Mouse (Mus musculus) hindbrain, embryonic 12.5 days (tissue): ENCODE measurements around the gene Spata31d1c. TPM values are rescaled to one million over a fixed set of nuclear protein-coding genes. Genes with fewer than 3 reads are reported as not detected.

ENCODE experiments used
- ATAC-seq: fragments of 200-750 bp; cut with Nextera tagmentation; 2 replicates; pipeline ENCODE4 v1.8.0; 2017; ENCODE audit warnings: moderate TSS enrichment; ENCODE audit not compliant: low FRiP score
- H3K27ac ChIP-seq: fragments of 300-500 bp; sonication (generic); 2 replicates; pipeline ENCODE4 v1.5.1; 2016; ENCODE audit warnings: mild to moderate bottlenecking
- H3K27me3 ChIP-seq: fragments of 300-500 bp; sonication (generic); 2 replicates; pipeline ENCODE4 v1.6.1; 2016; ENCODE audit warnings: mild to moderate bottlenecking
- H3K36me3 ChIP-seq: fragments of 300-500 bp; sonication (generic); 2 replicates; pipeline ENCODE4 v1.6.1; 2016; ENCODE audit warnings: mild to moderate bottlenecking
- H3K4me1 ChIP-seq: fragments of 300-500 bp; sonication (generic); 2 replicates; pipeline ENCODE4 v1.6.1; 2016
- H3K4me2 ChIP-seq: fragments of 300-500 bp; sonication (generic); replicated peaks from 2 replicates; pipeline ENCODE4 v1.6.1; 2016; ENCODE audit warnings: mild to moderate bottlenecking
- H3K4me3 ChIP-seq: fragments of 300-500 bp; sonication (generic); 2 replicates; pipeline ENCODE4 v1.5.1; 2016; ENCODE audit warnings: mild to moderate bottlenecking
- H3K9ac ChIP-seq: fragments of 300-500 bp; sonication (generic); 2 replicates; pipeline ENCODE4 v1.6.1; 2016; ENCODE audit warnings: mild to moderate bottlenecking, moderate library complexity
- H3K9me3 ChIP-seq: fragments of 300-500 bp; sonication (generic); replicated peaks from 2 replicates; pipeline ENCODE4 v1.6.1; 2016; ENCODE audit warnings: mild to moderate bottlenecking
- WGBS: fragments of 180-500 bp; shearing (Covaris S2); methylation state at CpG from one replicate; pipeline ENCODE4 v1.1.7; 2016; 5-methylcytosine and 5-hydroxymethylcytosine counted together
- polyA plus RNA-seq: library from polyadenylated mRNA; unstranded; fragments of >200 nt; fragmentation: Nextera tagmentation; extraction: Ambion mirVana; gene quantifications from 2 replicates; pipeline ENCODE4 v1.2.1, GENCODE M21; 2016

Gene Spata31d1c
- polyA plus RNA-seq: not detected in 2 replicates

GRCm38 (mm10) chr13:65032758-65033157 lies at the start of gene Spata31d1c:
Gene Spata31d1c (plus strand): TSS chr13:65033058.
- no peak within 1 kb of the TSS for H3K27ac ChIP-seq
- H3K36me3 ChIP-seq: no peaks in the 10 kb centered on the region

GRCm38 (mm10) chr13:64988828-64989227 lies 44.0 kb upstream of the Spata31d1c start:
- Histone ChIP-seq H3K4me1 (no peaks in the 10 kb centered on the region), H3K4me3 (no peak overlapping the region), H3K9ac (no peak overlapping the region), H3K27me3 (no peaks in the 10 kb centered on the region), H3K4me2 (no peak overlapping the region), H3K9me3 (no peaks in the 10 kb centered on the region), H3K36me3 (no peaks in the 10 kb centered on the region), H3K27ac (no peak overlapping the region)
- no peak for ATAC-seq

More at GRCm38 (mm10) chr13:65032758-65033157, at the start of gene Spata31d1c:
- ATAC-seq: no peak
- no peaks in the 10 kb centered on the region for H3K4me1 ChIP-seq
- H3K9ac ChIP-seq: no peak within 1 kb of the TSS
- H3K4me3 ChIP-seq: no peak within 1 kb of the TSS
- H3K9me3 ChIP-seq: no peaks in the 10 kb centered on the region
- no peaks in the 10 kb centered on the region for H3K27me3 ChIP-seq
- H3K4me2 ChIP-seq: no peak within 1 kb of the TSS

DNA sequence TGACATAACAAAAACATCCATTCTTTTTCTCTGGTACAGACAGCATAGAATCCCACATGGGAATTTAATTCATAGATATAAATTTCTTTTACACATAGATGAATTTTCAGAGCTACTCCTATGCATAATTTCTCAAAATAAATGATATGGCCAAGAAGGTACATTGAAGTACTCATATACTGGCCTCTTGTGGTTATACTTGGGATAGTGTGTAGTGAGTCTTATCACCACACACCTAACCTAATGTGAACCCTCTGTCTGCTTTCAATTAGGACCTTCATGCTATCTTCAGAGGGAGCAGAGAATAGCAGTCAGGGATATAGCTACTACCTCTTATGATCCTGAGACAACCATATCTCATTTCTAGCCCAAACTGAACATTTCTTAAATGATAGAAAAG lies 27.4 kb upstream of the Spata31d1c start:
- no peak for ATAC-seq
- H3K9ac ChIP-seq: no peak overlapping the region
- no peaks in the 10 kb centered on the region for H3K27me3 ChIP-seq
- no peaks in the 10 kb centered on the region for H3K36me3 ChIP-seq
- no peak overlapping the region for H3K4me3 ChIP-seq
- no peak overlapping the region for H3K27ac ChIP-seq
- H3K4me2 ChIP-seq: no peak overlapping the region
- no peaks in the 10 kb centered on the region for H3K9me3 ChIP-seq
- no peaks in the 10 kb centered on the region for H3K4me1 ChIP-seq

DNA sequence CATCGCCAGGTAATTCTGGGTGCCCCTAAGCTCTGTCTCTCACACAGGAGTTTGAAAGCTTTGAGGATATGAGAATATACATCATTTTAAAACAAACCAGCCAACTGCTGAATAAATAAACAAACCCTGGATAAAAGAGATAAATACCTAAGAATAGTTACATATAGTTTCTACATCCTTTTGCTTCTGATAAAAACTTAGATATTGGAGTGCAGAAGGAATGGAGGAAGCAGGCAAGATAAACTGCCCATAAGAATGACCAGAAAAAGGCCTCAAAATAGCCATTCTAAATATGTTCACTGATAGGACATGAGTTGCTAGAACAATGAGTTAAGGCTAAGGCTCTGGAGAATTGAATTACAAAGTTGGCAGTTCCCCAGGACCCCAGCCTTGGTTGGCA lies 26.1 kb upstream of the Spata31d1c start:
- no peaks in the 10 kb centered on the region for H3K27me3 ChIP-seq
- 79% methylated on average over 1 of the region's 1 CpGs for WGBS
- no peak overlapping the region for H3K4me3 ChIP-seq
- no peak overlapping the region for H3K9ac ChIP-seq
- ATAC-seq: no peak
- H3K9me3 ChIP-seq: no peaks in the 10 kb centered on the region
- no peaks in the 10 kb centered on the region for H3K4me1 ChIP-seq
- no peak overlapping the region for H3K27ac ChIP-seq
- H3K4me2 ChIP-seq: no peak overlapping the region
- no peaks in the 10 kb centered on the region for H3K36me3 ChIP-seq

- H3K36me3 ChIP-seq: no peaks in the 10 kb centered on the region
- H3K4me1 ChIP-seq: no peaks in the 10 kb centered on the region
- H3K27ac ChIP-seq: no peak overlapping the region
- 59% methylated on average over 1 of the region's 1 CpGs for WGBS
- H3K4me3 ChIP-seq: no peak overlapping the region
- no peaks in the 10 kb centered on the region for H3K9me3 ChIP-seq
- no peak for ATAC-seq
- H3K4me2 ChIP-seq: no peak overlapping the region
- no peak overlapping the region for H3K9ac ChIP-seq
- no peaks in the 10 kb centered on the region for H3K27me3 ChIP-seq
Measured at GRCm38 (mm10) chr13:65007971-65008370, 24.9 kb upstream of the Spata31d1c start.

- H3K4me2 ChIP-seq: no peak overlapping the region
- no peaks in the 10 kb centered on the region for H3K4me1 ChIP-seq
- no peaks in the 10 kb centered on the region for H3K9me3 ChIP-seq
- no peaks in the 10 kb centered on the region for H3K27me3 ChIP-seq
- H3K27ac ChIP-seq: no peak overlapping the region
- H3K9ac ChIP-seq: no peak overlapping the region
- no peak overlapping the region for H3K4me3 ChIP-seq
- no peaks in the 10 kb centered on the region for H3K36me3 ChIP-seq
- WGBS: 64% methylated on average over 4 of the region's 4 CpGs
- no peak for ATAC-seq
Measured at GRCm38 (mm10) chr13:65011052-65011738, 21.7 kb upstream of the Spata31d1c start.

DNA sequence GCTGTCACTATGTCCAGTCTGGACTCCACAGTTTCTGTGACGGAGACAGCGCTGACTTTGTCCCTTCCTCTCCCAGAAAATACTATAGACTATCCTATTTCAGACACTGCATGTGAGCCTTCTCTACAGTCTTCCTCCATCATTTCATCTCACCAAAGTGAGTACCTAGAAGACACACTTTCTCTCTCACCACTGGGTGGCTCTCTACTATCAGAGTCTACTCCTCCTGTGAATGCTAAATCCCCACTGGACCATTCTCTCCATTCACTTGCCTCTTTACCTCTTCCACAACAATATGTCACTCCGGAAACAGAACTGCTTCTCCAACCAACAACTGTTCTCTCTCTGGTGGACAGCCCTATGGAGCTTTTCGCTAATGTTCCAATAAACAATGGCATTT lies 2.2 kb downstream of the Spata31d1c start:
- 64% methylated on average over 4 of the region's 4 CpGs for WGBS
- no peaks in the 10 kb centered on the region for H3K4me1 ChIP-seq

GRCm38 (mm10) chr13:65052660-65053059 lies 19.8 kb downstream of the Spata31d1c start, which contains the start of gene Prss47:
Gene Prss47 (minus strand): TSS chr13:65052760.
- H3K9me3 ChIP-seq: no peaks in the 10 kb centered on the region
- 87% methylated on average over 9 of the region's 9 CpGs for WGBS
- no peak for ATAC-seq

More for the DNA sequence above, 2.2 kb downstream of the Spata31d1c start:
- no peaks in the 10 kb centered on the region for H3K9me3 ChIP-seq
- no peaks in the 10 kb centered on the region for H3K27me3 ChIP-seq
- no peaks in the 10 kb centered on the region for H3K36me3 ChIP-seq
- no peak overlapping the region for H3K27ac ChIP-seq
- no peak for ATAC-seq
- H3K4me2 ChIP-seq: no peak overlapping the region
- no peak overlapping the region for H3K9ac ChIP-seq
- H3K4me3 ChIP-seq: no peak overlapping the region

GRCm38 (mm10) chr13:65069969-65070368 lies 37.1 kb downstream of the Spata31d1c start:
- Histone ChIP-seq H3K9ac (no peak overlapping the region), H3K4me2 (no peak overlapping the region), H3K27me3 (no peaks in the 10 kb centered on the region), H3K4me3 (no peak overlapping the region), H3K9me3 (no peaks in the 10 kb centered on the region), H3K36me3 (peaks cover 28% of the 10 kb centered on the region), H3K4me1 (no peaks in the 10 kb centered on the region), H3K27ac (no peak overlapping the region)
- no peak for ATAC-seq
- 90% methylated on average over 2 of the region's 2 CpGs for WGBS

More at GRCm38 (mm10) chr13:65052660-65053059, 19.8 kb downstream of the Spata31d1c start, which contains the start of gene Prss47:
- H3K27ac ChIP-seq: no peak within 1 kb of the TSS
- no peaks in the 10 kb centered on the region for H3K4me1 ChIP-seq
- no peak within 1 kb of the TSS for H3K4me3 ChIP-seq
- no peaks in the 10 kb centered on the region for H3K27me3 ChIP-seq
- no peak within 1 kb of the TSS for H3K9ac ChIP-seq
- no peaks in the 10 kb centered on the region for H3K36me3 ChIP-seq
- no peak within 1 kb of the TSS for H3K4me2 ChIP-seq

Other genes with a start within 250 kb of the Spata31d1c start
- 0.21 TPM in 1 of 2 replicates, not detected in the other for gene Cntnap3, start 129.1 kb upstream of the Spata31d1c start, polyA plus RNA-seq
- not detected in 2 replicates for gene Spata31, start 115.7 kb upstream of the Spata31d1c start, polyA plus RNA-seq
- gene Prss47, start 19.7 kb downstream of the Spata31d1c start, polyA plus RNA-seq: not detected in 2 replicates
- gene Mfsd14b, start 79.9 kb downstream of the Spata31d1c start, polyA plus RNA-seq: 47.2 and 47.5 TPM in 2 replicates
- not detected in 2 replicates for gene Olfr465-ps1, start 105.0 kb downstream of the Spata31d1c start, polyA plus RNA-seq
- not detected in 2 replicates for gene Olfr466, start 117.2 kb downstream of the Spata31d1c start, polyA plus RNA-seq
- 0.39 TPM in 1 of 2 replicates, not detected in the other for gene Nlrp4f, start 172.9 kb downstream of the Spata31d1c start, polyA plus RNA-seq
- gene Gm10775, start 226.5 kb downstream of the Spata31d1c start, polyA plus RNA-seq: not detected in 2 replicates
- 23.3 TPM in 2 replicates for gene Zfp369, start 245.8 kb downstream of the Spata31d1c start, polyA plus RNA-seq